Mouse (Mus musculus) limb, embryonic 15.5 days (tissue): ENCODE data around the gene Cry2. TPM values are rescaled to one million over a fixed set of nuclear protein-coding genes. Genes with fewer than 3 reads are reported as not detected.

Experiments used
- ATAC-seq: fragments of 200-750 bp; cut with Nextera tagmentation; 2 replicates; pipeline ENCODE4 v1.8.0; 2017; ENCODE audit warnings: low read depth, moderate TSS enrichment; ENCODE audit not compliant: insufficient number of reproducible peaks, low FRiP score, low TSS enrichment
- H3K27ac ChIP-seq: fragments of 300-500 bp; sonication (generic); 2 replicates; pipeline ENCODE4 v1.5.1; 2015; ENCODE audit warnings: moderate library complexity, mild to moderate bottlenecking, inconsistent platforms
- H3K27me3 ChIP-seq: fragments of 300-500 bp; sonication (generic); 2 replicates; pipeline ENCODE4 v1.6.1; 2015; ENCODE audit warnings: inconsistent platforms
- H3K36me3 ChIP-seq: fragments of 300-500 bp; sonication (generic); 2 replicates; pipeline ENCODE4 v1.6.1; 2015; ENCODE audit warnings: inconsistent platforms
- H3K4me1 ChIP-seq: fragments of 300-500 bp; sonication (generic); 2 replicates; pipeline ENCODE4 v1.6.1; 2015; ENCODE audit warnings: inconsistent platforms
- H3K4me2 ChIP-seq: fragments of 300-500 bp; sonication (generic); 2 replicates; pipeline ENCODE4 v1.6.1; 2015; ENCODE audit warnings: mild to moderate bottlenecking, inconsistent platforms
- H3K4me3 ChIP-seq: fragments of 300-500 bp; sonication (generic); 2 replicates; pipeline ENCODE4 v1.5.1; 2015; ENCODE audit warnings: mild to moderate bottlenecking, inconsistent platforms
- H3K9ac ChIP-seq: fragments of 300-500 bp; sonication (generic); 2 replicates; pipeline ENCODE4 v1.6.1; 2015; ENCODE audit warnings: inconsistent platforms
- H3K9me3 ChIP-seq: fragments of 300-500 bp; sonication (generic); 2 replicates; pipeline ENCODE4 v1.6.1; 2016; ENCODE audit warnings: inconsistent platforms
- WGBS: fragments of 180-500 bp; shearing (Covaris S2); methylation state at CpG from one replicate; pipeline ENCODE4 v1.1.7; 2015; 5-methylcytosine and 5-hydroxymethylcytosine counted together
- polyA plus RNA-seq: library from polyadenylated mRNA; unstranded; fragments of >200 nt; fragmentation: Nextera tagmentation; extraction: Ambion mirVana; gene quantifications from 2 replicates; pipeline ENCODE4 v1.2.1, GENCODE M21; 2015

Cry2 gene
- polyA plus RNA-seq, 1 experiment from 2014 or later = 40.3 TPM

DNA sequence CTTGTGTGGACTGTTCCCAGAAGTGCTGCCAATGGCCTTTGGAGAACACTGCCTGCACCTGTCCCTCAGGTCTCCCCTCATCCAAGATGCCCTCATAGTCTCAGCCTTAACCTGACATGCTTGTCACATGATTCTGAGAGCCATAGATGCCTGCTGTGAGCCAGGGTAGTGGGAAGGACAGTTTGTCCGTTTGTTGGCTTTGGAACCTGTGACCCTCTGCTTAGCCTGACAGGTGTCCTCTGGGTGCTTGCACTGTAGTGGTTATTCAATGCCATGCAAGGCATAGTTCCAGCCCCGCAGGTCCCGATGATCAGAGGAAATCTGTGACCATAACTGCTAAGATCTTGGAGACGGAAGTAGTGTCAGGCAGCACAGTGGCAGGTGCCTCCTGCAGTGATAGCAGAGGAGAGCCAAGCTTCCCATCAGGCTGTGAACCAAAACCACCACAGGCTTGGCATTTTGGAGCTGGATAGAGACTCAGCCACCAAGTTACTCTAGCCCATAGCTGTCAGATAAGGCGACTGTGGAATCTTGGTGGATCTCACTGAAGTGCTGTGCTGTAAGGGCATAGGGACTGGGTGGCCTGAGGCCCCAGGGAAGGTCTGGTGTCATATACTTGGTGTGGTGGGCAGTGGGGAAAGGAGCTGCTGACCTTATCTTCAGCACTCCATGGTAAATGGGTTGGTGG lies 51.8 kb downstream of the Cry2 start, which contains the start of gene 1700029I15Rik:
1700029I15Rik (plus strand) TSS at position 638 of the 688 bp plus-strand sequence.
- Histone ChIP-seq H3K27ac (no peak within 1 kb of the TSS), H3K9me3 (no peaks in the 10 kb centered on the region), H3K9ac (no peak within 1 kb of the TSS), H3K4me2 (no peak within 1 kb of the TSS), H3K27me3 (no peaks in the 10 kb centered on the region), H3K4me1 (no peaks in the 10 kb centered on the region), H3K4me3 (no peak within 1 kb of the TSS), H3K36me3 (peaks cover 93% of the 10 kb centered on the region)
- ATAC-seq = no peak
- 85% methylated on average over 5 of the region's 5 CpGs for WGBS

DNA sequence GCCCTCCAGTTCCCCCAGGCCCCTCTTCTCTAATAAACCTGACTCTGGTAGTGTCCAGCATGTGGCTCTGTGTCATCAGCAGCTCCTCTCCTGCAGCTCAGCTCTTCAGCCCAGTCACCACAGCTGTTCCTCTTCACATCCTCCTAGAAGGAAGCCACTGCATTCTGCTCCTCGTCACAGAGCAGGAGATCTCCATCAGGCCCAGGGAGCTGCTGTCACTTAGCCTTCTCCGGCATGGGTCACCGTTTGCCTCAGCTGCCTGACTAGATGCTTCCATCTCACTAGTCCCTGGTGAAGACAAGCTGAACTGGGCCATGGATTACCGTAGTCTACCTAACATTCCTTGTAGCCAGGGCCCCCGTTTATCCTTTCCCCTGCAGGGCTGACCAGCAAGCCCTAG lies 52.7 kb downstream of the Cry2 start:
- H3K4me1 ChIP-seq = peaks cover 4% of the 10 kb centered on the region
- whole genome bisulfite sequencing = 87% methylated on average over 5 of the region's 5 CpGs
- ATAC-seq = no peak
- H3K27ac ChIP-seq = no peak overlapping the region
- H3K9ac ChIP-seq = no peak overlapping the region
- no peaks in the 10 kb centered on the region for H3K27me3 ChIP-seq
- H3K36me3 ChIP-seq = peaks cover 84% of the 10 kb centered on the region
- no peaks in the 10 kb centered on the region for H3K9me3 ChIP-seq
- no peak overlapping the region for H3K4me3 ChIP-seq
- no peak overlapping the region for H3K4me2 ChIP-seq

DNA sequence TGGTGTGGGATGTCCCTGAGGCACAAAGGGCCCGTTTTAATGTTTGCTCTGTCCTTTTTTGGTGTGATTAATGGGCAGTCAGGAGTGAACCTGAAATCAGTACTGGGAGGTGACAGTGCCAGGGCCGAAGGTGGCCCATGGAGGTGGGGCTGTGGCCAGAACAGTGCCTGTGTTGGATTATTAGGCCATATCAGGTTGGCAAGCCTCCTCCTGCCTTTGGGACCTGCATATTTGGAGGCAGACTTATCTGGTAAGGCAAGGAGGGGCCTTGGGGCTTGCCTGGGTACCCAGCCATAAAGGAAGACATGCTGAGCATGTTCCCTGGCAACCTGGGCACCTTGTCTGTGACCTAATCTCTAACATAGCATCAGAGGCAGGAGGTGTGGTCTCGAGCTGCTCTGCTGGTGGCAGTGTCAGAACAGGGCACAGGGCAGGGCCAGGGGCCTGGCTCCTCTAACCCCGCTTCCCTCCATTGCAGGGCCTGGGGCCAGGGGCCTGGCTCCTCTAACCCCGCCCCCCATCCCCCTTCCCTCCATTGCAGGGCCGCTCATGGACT lies 53.3 kb downstream of the Cry2 start:
- H3K9ac ChIP-seq = no peak overlapping the region
- no peak for ATAC-seq
- WGBS = 69% methylated on average over 6 of the region's 6 CpGs
- no peaks in the 10 kb centered on the region for H3K9me3 ChIP-seq
- peaks cover 78% of the 10 kb centered on the region for H3K36me3 ChIP-seq
- no peaks in the 10 kb centered on the region for H3K27me3 ChIP-seq
- H3K4me1 ChIP-seq = peaks cover 10% of the 10 kb centered on the region
- no peak overlapping the region for H3K4me2 ChIP-seq
- H3K27ac ChIP-seq = no peak overlapping the region
- H3K4me3 ChIP-seq = no peak overlapping the region

DNA sequence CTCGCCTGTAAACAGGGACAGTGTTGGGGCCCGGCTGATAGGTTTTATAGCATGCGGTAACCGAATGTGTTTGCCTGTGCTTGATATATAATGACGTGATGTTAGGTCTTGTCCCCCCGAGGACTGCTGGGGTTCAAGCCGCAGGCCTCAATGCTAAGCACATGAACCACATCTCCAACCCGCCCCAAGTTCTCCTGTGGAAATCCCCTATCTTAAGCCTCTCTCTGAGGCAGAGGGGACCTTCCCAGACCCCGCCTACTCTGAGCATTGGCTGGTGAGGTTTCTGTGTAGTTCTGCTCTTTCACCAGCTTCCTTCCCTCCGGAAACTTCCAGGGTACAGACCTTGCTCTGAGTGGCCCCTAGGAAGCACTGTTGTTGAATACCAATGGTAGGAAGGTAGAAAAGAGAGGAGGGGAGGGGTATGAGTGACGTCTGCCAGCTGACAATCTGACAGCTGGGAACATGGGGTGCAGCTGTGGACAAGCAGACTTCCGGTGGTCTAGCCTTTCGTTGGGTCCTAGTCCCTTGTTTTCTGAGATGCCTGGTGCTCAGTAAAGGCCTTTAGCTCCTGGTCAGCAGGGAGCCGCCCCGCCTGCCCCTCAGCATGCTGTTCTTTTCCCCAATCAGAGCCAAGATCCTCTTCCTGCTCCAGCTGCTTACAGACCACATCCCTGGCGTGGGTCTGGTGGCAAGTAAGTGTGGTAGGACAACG lies 53.9 kb downstream of the Cry2 start:
- Histone ChIP-seq H3K4me1 (peaks cover 11% of the 10 kb centered on the region), H3K4me2 (no peak overlapping the region), H3K9ac (no peak overlapping the region), H3K27me3 (no peaks in the 10 kb centered on the region), H3K9me3 (no peaks in the 10 kb centered on the region), H3K4me3 (no peak overlapping the region), H3K36me3 (peaks cover 72% of the 10 kb centered on the region), H3K27ac (no peak overlapping the region)
- no peak for ATAC-seq
- WGBS = 73% methylated on average over 17 of the region's 17 CpGs

DNA sequence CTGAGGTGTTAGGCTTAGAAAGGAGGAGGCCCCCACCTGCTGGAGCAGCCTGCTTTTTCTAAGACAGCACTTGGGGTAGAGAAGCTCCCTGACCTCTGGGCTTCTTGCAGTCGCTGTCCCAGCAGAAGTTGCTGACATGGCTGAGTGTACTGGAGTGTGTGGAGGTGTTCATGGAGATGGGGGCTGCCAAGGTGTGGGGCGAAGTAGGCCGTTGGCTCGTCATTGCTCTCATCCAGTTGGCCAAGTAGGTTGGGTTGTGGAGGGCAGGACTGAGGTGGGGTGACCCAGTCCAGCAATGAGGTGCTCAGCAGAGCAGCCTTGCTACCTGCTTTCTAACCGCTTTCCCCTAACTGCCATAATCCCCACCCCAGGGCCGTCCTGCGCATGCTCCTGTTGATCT lies 56.5 kb downstream of the Cry2 start:
- H3K4me3 ChIP-seq = no peak overlapping the region
- no peak overlapping the region for H3K4me2 ChIP-seq
- no peak for ATAC-seq
- H3K27ac ChIP-seq = no peak overlapping the region
- H3K9ac ChIP-seq = no peak overlapping the region
- peaks cover 46% of the 10 kb centered on the region for H3K36me3 ChIP-seq
- H3K9me3 ChIP-seq = no peaks in the 10 kb centered on the region
- no peaks in the 10 kb centered on the region for H3K27me3 ChIP-seq
- peaks cover 36% of the 10 kb centered on the region for H3K4me1 ChIP-seq
- 89% methylated on average over 7 of the region's 7 CpGs for WGBS

DNA sequence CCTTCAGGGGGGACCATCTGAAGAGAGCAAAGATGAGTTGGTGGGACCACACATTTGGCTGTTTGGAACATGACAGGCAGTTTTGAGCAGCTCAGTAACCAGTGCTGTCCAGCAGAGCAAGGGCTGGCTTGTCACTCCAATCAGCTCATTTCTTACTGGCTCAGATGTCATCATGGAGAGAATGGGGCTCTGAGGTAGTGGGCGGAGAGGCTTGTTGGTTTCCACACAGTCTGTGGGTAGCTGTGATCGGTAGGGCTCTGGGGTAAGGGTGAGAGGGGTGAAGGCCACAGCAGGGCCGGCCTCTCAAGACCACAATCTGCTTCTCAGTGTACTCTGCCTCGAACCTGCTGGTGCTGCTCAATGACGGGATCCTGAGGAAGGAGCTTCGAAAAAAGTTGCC lies 57.5 kb downstream of the Cry2 start:
- ATAC-seq = no peak

DNA sequence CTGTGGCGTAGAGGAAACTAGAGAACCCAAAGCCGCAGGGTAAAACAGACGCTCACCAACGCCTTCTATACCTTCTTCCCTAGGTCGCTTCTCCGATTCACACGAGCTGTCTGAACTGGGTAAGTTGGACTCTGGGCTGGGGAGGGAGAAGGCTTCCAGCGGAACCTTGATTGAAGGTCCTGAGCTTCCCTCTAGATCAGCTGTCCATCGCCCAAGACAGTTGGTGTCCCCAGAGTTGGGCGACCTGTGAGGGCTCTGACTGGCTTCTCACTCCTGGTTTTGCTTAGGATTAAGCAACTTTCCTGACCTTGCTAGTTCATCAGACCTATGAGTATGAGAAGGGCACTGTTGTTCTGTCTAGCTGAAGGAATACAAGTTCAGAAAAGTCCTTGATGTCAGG lies 58.1 kb downstream of the Cry2 start:
- H3K4me2 ChIP-seq = peak overlapping the region; percentile 91
- H3K27me3 ChIP-seq = no peaks in the 10 kb centered on the region
- H3K4me1 ChIP-seq = peaks cover 51% of the 10 kb centered on the region
- peaks cover 30% of the 10 kb centered on the region for H3K36me3 ChIP-seq
- peak overlapping the region; percentile 92 for H3K27ac ChIP-seq
- 9% methylated on average over 10 of the region's 10 CpGs for WGBS
- no peak for ATAC-seq
- peak overlapping the region; percentile 78 for H3K4me3 ChIP-seq
- peak overlapping the region; percentile 64 for H3K9ac ChIP-seq
- H3K9me3 ChIP-seq = no peaks in the 10 kb centered on the region

More for the DNA sequence above, 57.5 kb downstream of the Cry2 start:
- Histone ChIP-seq H3K4me2 (peak overlapping the region; percentile 91), H3K4me1 (peaks cover 46% of the 10 kb centered on the region), H3K4me3 (peak overlapping the region; percentile 78), H3K9ac (peak overlapping the region; percentile 64; the same call in 1 of the 2 replicates), H3K27me3 (no peaks in the 10 kb centered on the region), H3K9me3 (no peaks in the 10 kb centered on the region), H3K36me3 (peaks cover 36% of the 10 kb centered on the region), H3K27ac (no peak overlapping the region)
- 81% methylated on average over 6 of the region's 6 CpGs for WGBS

DNA sequence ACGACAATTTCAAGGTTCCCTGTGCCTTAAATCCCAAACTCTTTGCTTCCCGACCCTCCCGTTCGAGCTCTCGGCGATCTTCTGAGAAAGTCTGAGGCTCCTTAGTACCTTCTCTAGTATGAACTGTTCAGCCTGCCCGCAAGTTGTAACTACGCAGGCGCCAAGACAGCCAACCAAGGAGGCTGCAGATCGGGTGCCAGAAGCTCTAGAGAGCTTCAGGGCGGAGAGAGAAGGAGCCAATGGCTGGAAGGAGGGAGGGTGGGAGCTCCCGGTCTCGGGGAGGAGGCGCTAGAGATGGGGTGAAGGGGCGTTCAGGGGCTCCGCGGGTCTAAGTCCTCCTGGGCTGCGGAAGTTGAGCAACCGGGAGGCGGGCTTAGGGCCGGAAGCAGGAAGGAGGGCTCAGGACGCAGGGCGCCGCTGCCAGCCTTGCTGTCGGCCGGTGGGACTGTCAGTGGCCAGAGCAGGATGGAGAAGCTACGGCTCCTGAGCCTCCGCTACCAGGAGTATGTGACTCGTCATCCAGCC lies 58.7 kb downstream of the Cry2 start:
- Histone ChIP-seq H3K4me2 (peak overlapping the region; percentile 91), H3K27ac (peak overlapping the region; percentile 92), H3K9ac (peak overlapping the region; percentile 64), H3K4me1 (peaks cover 57% of the 10 kb centered on the region), H3K36me3 (peaks cover 24% of the 10 kb centered on the region), H3K27me3 (no peaks in the 10 kb centered on the region), H3K4me3 (peak overlapping the region; percentile 78), H3K9me3 (no peaks in the 10 kb centered on the region)
- 0% methylated on average over 29 of the region's 29 CpGs for WGBS
- ATAC-seq = peak; percentile 89

DNA sequence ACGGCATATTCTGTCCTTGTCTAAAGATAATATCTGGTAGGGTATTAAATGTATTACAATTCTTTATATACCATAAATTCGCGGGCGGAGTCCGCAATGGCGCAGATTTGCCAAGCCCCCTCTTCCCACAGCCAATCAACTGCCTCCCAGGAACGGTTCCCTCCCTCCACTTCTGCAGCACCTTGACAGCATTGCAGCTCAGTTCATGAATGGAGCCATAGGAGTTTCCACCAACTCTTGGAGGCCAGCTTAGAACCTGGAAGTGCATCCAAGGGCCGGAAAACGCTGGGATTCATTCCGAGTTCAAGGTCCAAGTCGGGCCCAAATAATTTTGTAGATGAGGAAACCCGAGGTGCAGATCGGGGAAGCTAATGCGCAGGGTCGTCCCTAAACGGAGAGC lies 59.3 kb downstream of the Cry2 start, which contains the start of the genes Pex16 and Large2:
Pex16 (plus strand) TSS at position 163 of the 400 bp plus-strand sequence.
Large2 (minus strand) TSS at position 356 of the 400 bp plus-strand sequence.
- no peak for ATAC-seq
- Histone ChIP-seq H3K4me1 (peaks cover 62% of the 10 kb centered on the region), H3K27me3 (no peaks in the 10 kb centered on the region), H3K36me3 (peaks cover 18% of the 10 kb centered on the region), H3K27ac (peak within 1 kb of the TSS; percentile 92), H3K9ac (peak within 1 kb of the TSS; percentile 64), H3K9me3 (no peaks in the 10 kb centered on the region), H3K4me3 (peak within 1 kb of the TSS; percentile 78), H3K4me2 (peak within 1 kb of the TSS; percentile 91)
- 3% methylated on average over 16 of the region's 16 CpGs for WGBS

DNA sequence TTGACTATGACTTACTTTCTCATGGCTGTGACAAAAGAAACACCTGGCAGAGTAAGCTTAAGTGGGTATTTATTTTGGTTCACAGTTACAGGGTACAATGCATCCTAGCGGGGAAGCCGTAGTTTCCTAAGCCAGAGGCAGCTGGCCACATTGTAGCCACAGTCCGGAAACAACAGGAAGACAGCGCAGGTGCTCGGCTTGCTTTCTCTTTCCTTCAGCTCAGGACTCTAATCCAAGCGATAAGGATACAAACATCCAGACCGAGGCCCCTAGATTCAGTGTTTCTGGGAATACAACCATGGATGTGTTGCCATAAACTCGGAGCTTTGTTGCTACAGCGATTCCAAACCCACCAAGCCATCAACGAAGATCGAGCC lies 60.4 kb downstream of the Cry2 start:
- Histone ChIP-seq H3K4me3 (no peak overlapping the region), H3K27ac (peak overlapping the region; percentile 92), H3K9me3 (no peaks in the 10 kb centered on the region), H3K4me1 (peaks cover 62% of the 10 kb centered on the region), H3K4me2 (no peak overlapping the region), H3K27me3 (no peaks in the 10 kb centered on the region), H3K36me3 (peaks cover 7% of the 10 kb centered on the region), H3K9ac (no peak overlapping the region)
- WGBS = 79% methylated on average over 11 of the region's 11 CpGs
- no peak for ATAC-seq

DNA sequence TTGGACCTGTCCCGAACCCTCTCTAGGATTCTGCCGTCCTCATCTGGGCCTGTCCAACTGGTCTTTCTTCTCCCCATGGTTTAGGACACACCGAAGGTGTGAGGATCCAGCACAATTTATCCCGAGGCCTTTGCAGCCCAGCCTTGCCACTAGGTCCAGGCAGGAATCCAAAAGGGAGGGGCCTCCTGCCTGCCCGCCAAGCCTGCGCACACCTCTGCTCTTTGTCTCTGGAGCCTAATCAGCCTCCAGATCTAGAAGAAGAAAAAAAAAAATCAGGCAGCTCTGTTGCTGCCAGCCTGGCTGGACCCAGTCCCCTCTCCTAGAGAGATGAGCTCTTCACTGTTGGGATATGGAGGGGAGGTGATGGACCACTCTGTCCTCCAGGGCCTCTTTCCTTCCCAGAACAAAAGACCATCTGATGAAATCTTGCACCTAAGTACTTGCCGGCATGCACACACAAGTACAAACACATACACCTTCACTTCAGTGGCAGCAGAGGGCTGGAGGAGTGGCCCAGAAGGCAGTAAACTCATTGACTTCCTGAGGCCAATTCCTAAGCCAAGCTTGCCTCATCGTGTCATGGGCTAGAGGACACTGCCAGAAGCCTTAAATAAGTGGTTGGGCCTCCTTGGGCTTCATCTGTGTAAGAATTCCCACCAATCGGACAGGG lies 60.9 kb downstream of the Cry2 start:
- WGBS = 42% methylated on average over 9 of the region's 9 CpGs
- Histone ChIP-seq H3K9me3 (no peaks in the 10 kb centered on the region), H3K27me3 (no peaks in the 10 kb centered on the region), H3K9ac (no peak overlapping the region), H3K4me1 (peaks cover 62% of the 10 kb centered on the region), H3K4me3 (no peak overlapping the region), H3K36me3 (peaks cover 2% of the 10 kb centered on the region), H3K27ac (peak overlapping the region; percentile 92), H3K4me2 (no peak overlapping the region)
- ATAC-seq = no peak
